Mouse (Mus musculus): Measurements from ENCODE around the gene Slc9a3r1. TPM values are rescaled to one million over a fixed set of nuclear protein-coding genes. Genes with fewer than 3 reads are reported as not detected.

Gene Slc9a3r1
- total RNA-seq, 4 experiments from 2014 or later = 21.0 to 25.6 (median 22.2) TPM

DNA sequence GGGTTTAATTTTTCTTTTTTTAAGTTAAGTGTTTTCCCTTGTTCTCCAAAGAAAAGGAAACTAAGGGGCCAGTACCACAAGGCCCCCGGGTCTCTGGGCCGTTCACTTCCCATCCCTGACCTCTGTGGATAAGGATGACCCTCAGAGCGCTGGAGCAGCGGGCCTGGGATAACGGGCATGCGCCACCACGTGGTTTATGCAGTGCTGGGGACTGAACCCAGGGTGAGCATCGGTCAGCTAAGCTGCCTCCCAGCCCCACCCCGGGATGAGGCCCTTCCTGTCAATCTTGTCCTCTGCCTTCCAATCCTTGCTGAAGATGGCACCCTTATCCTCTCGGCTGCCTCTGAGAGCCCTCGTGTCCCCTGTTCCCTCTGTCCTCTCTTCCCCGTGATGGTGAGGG is 64.5 kb downstream of the Slc9a3r1 start:
- no peak for DNase-seq

DNA sequence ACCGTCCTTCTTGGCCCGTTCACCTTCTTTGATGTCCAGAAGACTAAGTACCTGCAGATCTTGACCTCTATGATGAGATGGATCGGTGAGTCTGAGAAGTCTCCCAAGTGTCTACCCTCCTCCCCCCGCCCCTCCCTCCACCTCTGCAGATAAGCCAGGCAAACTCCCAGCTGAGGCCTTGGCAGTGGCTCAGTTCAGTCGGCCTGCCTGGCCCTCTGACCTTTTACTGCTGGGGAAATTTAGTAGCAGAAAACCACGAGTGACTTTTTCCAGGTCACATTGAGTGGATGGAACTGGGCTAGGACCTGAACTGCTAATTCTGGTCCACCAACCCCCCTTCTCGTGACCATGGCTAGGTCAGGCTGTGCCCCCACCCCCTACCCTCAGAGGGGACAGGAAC is 65.3 kb downstream of the Slc9a3r1 start:
- no peak for DNase-seq

DNA sequence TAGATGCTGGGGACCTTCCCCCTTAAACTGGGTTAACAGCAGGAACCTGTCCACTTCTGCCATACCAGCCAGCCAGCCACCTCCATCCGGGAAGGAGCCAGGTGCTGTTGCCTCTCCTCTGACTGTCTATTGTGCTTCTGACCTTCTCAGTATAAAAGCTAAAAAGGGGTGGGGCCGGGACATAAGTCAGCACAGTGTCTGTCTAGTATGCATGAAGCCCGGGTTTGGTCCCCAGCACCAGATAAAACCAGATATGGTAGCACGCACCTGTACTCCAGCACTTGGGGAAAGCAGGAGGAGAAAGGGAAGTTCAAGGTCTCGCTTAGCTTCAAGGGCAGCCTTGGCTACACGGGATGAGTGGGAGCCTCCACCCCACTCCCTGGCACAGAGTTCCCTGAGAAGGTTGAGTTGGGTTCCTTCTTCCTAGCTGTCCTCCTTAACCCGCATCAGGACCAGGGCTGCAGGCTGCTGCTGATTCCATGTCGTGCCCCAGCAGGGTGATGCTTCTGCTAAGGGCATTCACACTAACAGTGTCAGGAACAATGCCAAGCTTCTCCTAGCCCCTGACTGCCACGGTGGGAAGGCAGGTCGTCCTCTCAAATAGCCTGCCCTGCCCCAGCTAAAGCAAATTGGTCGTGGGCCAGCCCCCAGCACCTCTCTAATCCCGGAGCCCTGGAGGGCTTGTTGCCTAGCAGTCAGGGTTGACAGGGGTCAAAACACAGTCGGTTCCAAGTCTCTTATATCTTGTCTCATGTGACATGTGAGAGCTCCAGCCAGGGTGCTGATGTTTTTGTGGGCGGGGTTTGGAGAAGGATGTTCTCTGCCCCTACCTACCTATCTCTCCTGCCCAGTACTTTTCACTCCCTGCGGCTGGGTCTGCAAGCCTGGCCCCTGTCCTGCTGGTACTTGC is 66.1 kb downstream of the Slc9a3r1 start:
- no peak for DNase-seq

Other genes with a start within 250 kb of the Slc9a3r1 start
- gene Cd300lb, start 229.0 kb upstream of the Slc9a3r1 start, total RNA-seq (2022) = 1 to 10 TPM; 1.3 to 3.1 (median 1.7) TPM
- gene Cd300c, start 194.2 kb upstream of the Slc9a3r1 start, total RNA-seq (2022) = not detected
- 1 to 10 TPM; 1.6 to 3.1 (median 2.1) TPM for gene Cd300ld, start 173.4 kb upstream of the Slc9a3r1 start, total RNA-seq (2022)
- gene Cd300c2, start 161.5 kb upstream of the Slc9a3r1 start, total RNA-seq (2022) = 10 to 100 TPM in 1 of 4 experiments, 1 to 10 TPM in 3; 3.7 to 11.4 (median 7.5) TPM
- 1 to 10 TPM in 1 of 4 experiments, not detected in 3; 1.6 TPM for gene Cd300ld2, start 147.1 kb upstream of the Slc9a3r1 start, total RNA-seq (2022)
- not detected for gene Cd300ld4, start 136.3 kb upstream of the Slc9a3r1 start, total RNA-seq (2022)
- 10 to 100 TPM in 1 of 4 experiments, 1 to 10 TPM in 3; 3.2 to 11.2 (median 4.5) TPM for gene Cd300ld5, start 125.6 kb upstream of the Slc9a3r1 start, total RNA-seq (2022)
- gene Cd300ld3, start 114.9 kb upstream of the Slc9a3r1 start, total RNA-seq (2022) = 10 to 100 TPM in 3 of 4 experiments, 1 to 10 TPM in 1; 9.5 to 18.1 (median 12.1) TPM
- under 1 TPM; 0.62 to 0.91 (median 0.64) TPM for gene Cd300e, start 101.2 kb upstream of the Slc9a3r1 start, total RNA-seq (2022)
- 1 to 10 TPM in 3 of 4 experiments, under 1 TPM in 1; 0.58 to 1.8 (median 1.4) TPM for gene Rab37, start 71.9 kb upstream of the Slc9a3r1 start, total RNA-seq (2022)
- gene Cd300lf, start 29.3 kb upstream of the Slc9a3r1 start, total RNA-seq (2022) = 1 to 10 TPM in 3 of 4 experiments, under 1 TPM in 1; 0.95 to 1.9 (median 1.4) TPM
- gene Tmem104, start 24.1 kb downstream of the Slc9a3r1 start, total RNA-seq (2022) = 10 to 100 TPM; 24.8 to 34.0 (median 27.3) TPM
- gene Nat9, start 24.5 kb downstream of the Slc9a3r1 start, total RNA-seq (2022) = 10 to 100 TPM; 29.0 to 32.1 (median 30.3) TPM
- 10 to 100 TPM in 2 of 4 experiments, 1 to 10 TPM in 2; 2.2 to 32.8 (median 13.6) TPM for gene Grin2c, start 103.9 kb downstream of the Slc9a3r1 start, total RNA-seq (2022)
- 1,000 to 10,000 TPM; 1,501 to 2,268 (median 1,689) TPM for gene Fdxr, start 113.7 kb downstream of the Slc9a3r1 start, total RNA-seq (2022)
- 100 to 1,000 TPM in 2 of 4 experiments, 10 to 100 TPM in 2; 43.3 to 117 (median 82.2) TPM for gene Fads6, start 134.3 kb downstream of the Slc9a3r1 start, total RNA-seq (2022)
- gene Otop2, start 143.8 kb downstream of the Slc9a3r1 start, total RNA-seq (2022) = not detected
- gene Ush1g, start 158.7 kb downstream of the Slc9a3r1 start, total RNA-seq (2022) = 1 to 10 TPM in 2 of 4 experiments, under 1 TPM in 2; 0.52 to 2.3 (median 1.1) TPM
- gene Otop3, start 171.4 kb downstream of the Slc9a3r1 start, total RNA-seq (2022) = not detected
- gene Hid1, start 204.4 kb downstream of the Slc9a3r1 start, total RNA-seq (2022) = 10 to 100 TPM; 17.7 to 46.8 (median 42.6) TPM
- gene Cdr2l, start 218.6 kb downstream of the Slc9a3r1 start, total RNA-seq (2022) = 100 to 1,000 TPM in 1 of 4 experiments, 10 to 100 TPM in 3; 60.6 to 118 (median 71.9) TPM
- 100 to 1,000 TPM; 157 to 179 (median 160) TPM for gene Mrpl58, start 240.4 kb downstream of the Slc9a3r1 start, total RNA-seq (2022)